Mouse (Mus musculus): ENCODE data around the gene Gm20931. TPM values are rescaled to one million over a fixed set of nuclear protein-coding genes. Genes with fewer than 3 reads are reported as not detected.
"Not testable (repeated sequence)": the region's sequence is repeated elsewhere in the genome, so short reads cannot be mapped to it uniquely, and the experiment has no call there.

Gm20931 gene
- not detected in 2 replicates for total RNA-seq (2015)
- not detected in 2 replicates for total RNA-seq (2017)

GRCm38 (mm10) chrY:55213420-55213819 lies at the start of gene Gm20931:
Gene Gm20931 (plus strand): TSS chrY:55213720.
- not testable (repeated sequence) for ATAC-seq (ENCODE audit: poor library complexity, severe bottlenecking)
